Mouse (Mus musculus) layer of hippocampus, adult 18-20 months (tissue): ENCODE measurements at regions not wholly inside any gene's neighbourhood (a gene's known extent, or its start where the extent isn't known, plus 50 kb on each side); places are given as distances from the start of the nearest gene placed in this dataset.
A peak's percentile ranks its signal among the peaks of the same experiment; 100 is the strongest.

Source experiments
- DNase-seq, 2 experiments: peaks; one replicate each; pipeline ENCODE4 v3.0.0; 2022; ENCODE audit warnings: low spot score in 2 of 2

DNA sequence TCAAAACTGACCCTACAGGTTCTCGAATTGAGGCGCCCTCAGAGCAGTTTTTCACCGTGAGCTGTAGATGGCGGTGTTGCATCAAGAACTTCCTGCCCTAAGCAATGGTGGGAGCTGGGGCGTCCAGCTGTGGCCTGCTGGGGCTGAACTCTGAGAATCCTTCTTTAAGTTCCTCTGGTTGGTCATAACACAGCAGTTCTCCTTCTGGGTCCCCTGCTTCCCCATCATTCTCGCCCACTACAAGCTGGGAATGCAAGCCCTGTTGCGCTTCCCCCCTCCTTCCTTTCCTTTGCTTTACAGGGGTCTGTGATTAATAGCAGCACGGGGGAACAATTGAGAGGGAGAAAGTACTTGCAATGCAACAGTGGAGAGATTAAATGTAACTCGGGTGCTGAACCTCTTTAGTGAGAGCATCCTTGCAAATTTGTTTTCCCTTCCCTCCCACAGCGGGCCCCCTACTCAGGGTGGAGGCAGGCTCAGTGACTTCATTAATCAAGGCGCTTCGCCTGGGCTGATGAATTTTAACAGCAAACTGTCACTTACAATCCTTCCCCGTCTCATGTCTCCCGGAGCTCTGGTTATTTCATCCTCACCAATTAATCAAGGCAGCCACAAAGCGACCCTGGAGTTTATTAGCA lies 794.3 kb upstream of the Api5 start:
- DNase-seq: peak; percentile 25 to 54

DNA sequence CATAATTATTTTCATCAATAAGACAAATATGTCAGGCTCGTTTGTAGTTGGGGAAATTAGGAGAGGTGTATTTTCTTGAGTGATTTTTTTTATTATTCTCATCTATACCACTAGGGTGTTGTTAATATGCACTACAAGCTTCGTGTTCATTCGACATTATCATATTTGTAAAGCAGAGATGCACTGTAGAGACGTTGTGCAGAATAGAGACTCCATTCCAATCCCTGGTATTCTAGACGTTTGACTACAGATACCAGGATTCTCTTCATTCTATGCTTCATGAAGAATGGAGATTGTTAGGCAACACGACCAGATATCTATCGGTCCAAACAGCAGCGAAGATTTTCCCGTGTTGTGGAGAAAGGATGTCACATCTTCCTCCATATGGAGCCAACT lies 793.8 kb upstream of the Api5 start:
- no peak for DNase-seq

DNA sequence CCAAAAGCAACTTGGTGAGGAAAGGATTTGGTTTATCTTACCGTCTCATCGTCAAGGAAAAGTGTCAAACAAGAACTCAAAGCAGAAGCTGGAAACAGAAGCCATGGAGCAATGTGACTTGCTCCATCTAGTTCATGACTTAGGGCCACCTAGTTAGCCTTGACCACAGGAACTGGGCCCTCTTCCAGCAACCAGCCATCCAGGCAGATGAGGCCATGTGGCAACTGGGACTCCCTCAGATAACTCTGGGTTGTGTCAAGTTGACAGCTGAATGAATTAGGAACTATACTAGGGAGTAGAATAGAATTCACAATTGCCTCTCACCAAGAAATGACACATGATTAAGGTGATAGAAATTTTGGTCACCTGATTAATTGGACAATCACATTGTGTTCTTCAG lies 791.5 kb upstream of the Api5 start:
- DNase-seq: no peak

DNA sequence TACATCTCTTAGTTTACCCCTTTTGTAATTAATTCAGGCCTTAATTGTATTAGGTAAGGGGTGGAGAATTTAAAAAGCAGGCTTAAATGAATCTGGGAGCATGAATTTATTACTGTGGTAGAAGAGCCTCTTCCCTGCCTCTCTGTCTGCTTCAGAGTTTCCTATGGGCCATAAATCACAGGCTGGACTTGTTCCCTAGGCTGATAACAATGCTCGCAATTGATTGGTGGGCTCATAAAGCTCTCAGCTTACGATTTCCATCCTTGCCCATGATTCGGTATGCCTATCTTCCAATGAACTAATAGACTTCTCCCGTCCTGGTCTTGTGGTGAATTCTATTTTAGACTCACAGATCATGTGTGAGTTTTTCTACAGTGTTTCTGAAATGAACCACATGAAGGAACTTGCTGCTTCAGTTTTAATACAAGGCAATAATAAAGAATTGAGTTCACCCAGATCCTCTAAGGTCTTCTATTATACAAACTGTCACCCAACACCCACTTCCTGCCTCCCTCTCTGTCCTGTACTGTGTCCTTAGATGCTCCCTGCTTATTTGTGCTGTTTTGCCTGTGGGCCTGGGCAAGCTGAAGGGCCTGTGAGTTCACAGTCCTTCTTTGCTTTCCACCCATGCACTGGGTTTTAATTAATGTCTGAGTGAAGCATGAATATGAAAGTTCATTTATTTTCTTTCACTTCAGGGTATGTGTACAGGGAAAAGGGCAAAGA lies 772.4 kb upstream of the Api5 start:
- no peak for DNase-seq
